Comparison of ENCODE assay signal across 1 mouse cellular context in genomic region chr4:129248243-129248767, GRCm38 (mm10).
TF ChIP-seq lines count a peak whose summit lies in the region.

No protein-coding gene starts in this region.

TF ChIP-seq in MEL, 35 proteins besides CTCF, POLR2A, EP300 and RAD21:
- TF ChIP-seq MEF2A (IDR thresholded peaks at IDR 0.05; ENCODE audit: extremely low read depth, insufficient replicate concordance, low read depth, low read length, poor library complexity, severe bottlenecking) = no peak
- TF ChIP-seq TAL1 (IDR thresholded peaks at IDR 0.05; ENCODE audit: low read length) = no peak
- TF ChIP-seq GATA1 (IDR thresholded peaks at IDR 0.05; ENCODE audit: low read depth, low read length) = no peak
- TF ChIP-seq CHD2 (IDR thresholded peaks at IDR 0.05; ENCODE audit: low read length) = no peak
- no peak for TF ChIP-seq CHD1 (IDR thresholded peaks at IDR 0.05; ENCODE audit: low read depth, low read length)
- no peak for TF ChIP-seq POLR2AphosphoS5 (IDR thresholded peaks at IDR 0.05; ENCODE audit: borderline replicate concordance, low read depth, low read length)
- no peak for TF ChIP-seq SIN3A (IDR thresholded peaks at IDR 0.05; ENCODE audit: low read length)
- no peak for TF ChIP-seq MAZ (IDR thresholded peaks at IDR 0.05; ENCODE audit: low read depth, low read length)
- no peak for TF ChIP-seq USF2 (IDR thresholded peaks at IDR 0.05; ENCODE audit: borderline replicate concordance in 1 of 2, insufficient read depth in 1 of 2, low read depth in 1 of 2, low read length in 2 of 2)
- TF ChIP-seq ETS1 (IDR thresholded peaks at IDR 0.05; ENCODE audit: low read depth, low read length) = no peak
- TF ChIP-seq HCFC1 (IDR thresholded peaks at IDR 0.05; ENCODE audit: low read depth, low read length) = no peak
- TF ChIP-seq MAX (IDR thresholded peaks at IDR 0.05; ENCODE audit: low read length) = no peak
- TF ChIP-seq MYB (IDR thresholded peaks at IDR 0.05; ENCODE audit: low read depth, low read length) = no peak
- no peak for TF ChIP-seq TCF12 (IDR thresholded peaks at IDR 0.05; ENCODE audit: low read depth, low read length)
